Mouse (Mus musculus) C2C12 (cell line): ENCODE data around the gene Prok2.

Experiments used
- CEBPB ChIP-seq: IDR thresholded peaks from one replicate; pipeline ENCODE4 v1.6.1; 2011; ENCODE audit warnings: low read depth, mild to moderate bottlenecking, control low read depth, moderate library complexity
- CTCF ChIP-seq: IDR thresholded peaks from one replicate; pipeline ENCODE4 v1.5.1; 2011; ENCODE audit not compliant: control insufficient read depth, insufficient read depth, insufficient read length
- FOSL1 ChIP-seq: IDR thresholded peaks from one replicate; pipeline ENCODE4 v1.8.0; 2011; ENCODE audit warnings: mild to moderate bottlenecking, low read length; ENCODE audit not compliant: poor library complexity, insufficient read depth, severe bottlenecking
- MAX ChIP-seq: IDR thresholded peaks from one replicate; pipeline ENCODE4 v1.6.1; 2011; ENCODE audit warnings: mild to moderate bottlenecking, control low read depth
- MYOG ChIP-seq: IDR thresholded peaks from one replicate; pipeline ENCODE4 v1.6.1; 2011; ENCODE audit not compliant: control insufficient read depth, insufficient read length; ENCODE audit errors: extremely low read depth
- USF1 ChIP-seq: IDR thresholded peaks from one replicate; pipeline ENCODE4 v1.6.1; 2011; ENCODE audit warnings: low read depth, mild to moderate bottlenecking, control low read depth, moderate library complexity

GRCm38 (mm10) chr6:99691666-99692205 is 34.5 kb downstream of the Prok2 start:
- TF ChIP-seq MAX, result no peak
- no peak for TF ChIP-seq CTCF
- TF ChIP-seq CEBPB, result no peak
- TF ChIP-seq USF1, result no peak
- TF ChIP-seq MYOG, result no peak
- no peak for TF ChIP-seq FOSL1
